ENCODE assay signal across 7 mouse cellular contexts in the genomic region with DNA sequence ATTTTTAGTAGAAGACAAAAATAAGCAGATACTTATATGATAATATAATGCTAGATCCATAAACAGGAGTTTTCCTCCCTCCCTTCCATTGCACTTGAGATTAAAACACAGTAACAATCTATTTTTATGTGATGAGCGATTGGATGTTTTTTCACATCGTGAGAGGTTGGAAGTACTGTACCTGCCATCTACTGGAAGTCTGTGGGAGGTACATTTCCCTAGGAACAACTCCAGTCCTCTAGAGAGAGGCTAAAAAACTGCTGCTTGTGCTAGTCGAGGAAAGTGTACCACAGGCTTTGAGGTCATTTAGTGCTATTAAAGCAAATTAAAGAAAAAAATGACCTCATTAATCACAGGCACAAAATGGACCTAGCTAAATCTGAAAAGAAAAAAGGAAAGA. TPM values are rescaled to one million over a fixed set of nuclear protein-coding genes. Genes with fewer than 3 reads are reported as not detected.
DNase-seq lines count a peak whose midpoint lies in the region; ATAC-seq and TF ChIP-seq lines count a peak whose summit lies in the region.

No protein-coding gene starts in this region.

- WGBS in lung, adult 2 months: 4% methylated on average over 3 of the region's 3 CpGs

- H3K4me3 ChIP-seq in lung, adult 2 months (replicated peaks; ENCODE audit: extremely low read depth, low read depth, low read length): no peak overlapping the region

- peak; percentile 52; the same call in 1 of the 2 replicates for TF ChIP-seq CTCF in brain, embryonic 14.5 days (IDR thresholded peaks at IDR 0.05; ENCODE audit: borderline replicate concordance, extremely low read depth, insufficient read depth, insufficient read length)
- TF ChIP-seq CTCF in lung, adult 2 months (IDR thresholded peaks at IDR 0.05; ENCODE audit: insufficient read depth, low read length): 0 out of 2 replicates have a peak, but pooled peaks have one; percentile 18

- DNase-seq in kidney, adult 9 months: peak; percentile 45
- DNase-seq in kidney, adult 11 months: no peak
- DNase-seq in brain, embryonic 14.5 days (ENCODE audit: low read depth): peak; percentile 82
- peak; percentile 23 for DNase-seq in forelimb bud, embryonic 11.5 days (ENCODE audit: low read depth, low spot score)
- DNase-seq in lung, adult 2 months: no peak
- DNase-seq in thymus, postnatal 4 days: no peak

- H3K4me1 ChIP-seq in lung, adult 2 months (ENCODE audit: control insufficient read depth, insufficient read depth, low read length): no peaks in the 10 kb centered on the region

- no peak for TF ChIP-seq POLR2A in brain, embryonic 14.5 days (IDR thresholded peaks at IDR 0.05; ENCODE audit: borderline replicate concordance, extremely low read depth, insufficient read depth, insufficient read length, poor library complexity, severe bottlenecking)
- no peak for TF ChIP-seq POLR2A in lung, adult 2 months (IDR thresholded peaks at IDR 0.05; ENCODE audit: borderline replicate concordance, extremely low read depth, low read depth, low read length)

- no peak for ATAC-seq in megakaryocyte-erythroid progenitor cell, adult 5-6 weeks (replicated peaks; ENCODE audit: low FRiP score, low TSS enrichment, poor library complexity, severe bottlenecking)

RNA-seq across cellular contexts. Expression of gene Prkd1, which starts 48.6 kb away (rescaled TPM):
- 5.0 and 8.1 TPM in 2 replicates for polyA plus RNA-seq in brain, embryonic 14.5 days (2012; rRNA removed)
- polyA plus RNA-seq in lung, adult 2 months (2012; rRNA removed): 6.3 and 6.8 TPM in 2 replicates
- 0.10 TPM in 1 of 2 replicates, not detected in the other for total RNA-seq in megakaryocyte-erythroid progenitor cell, adult 5-6 weeks (2014; fragmentation: Nextera tagmentation)
- not detected in 2 replicates for total RNA-seq in megakaryocyte-erythroid progenitor cell, adult 5-6 weeks (2017)

Comparison
In these comparisons a context has a peak if more than half of its experiments do, and no peak if none do; other contexts are left out.
1. DNase-seq: peak in kidney, adult 9 months (single experiment), brain, embryonic 14.5 days (single experiment) and forelimb bud, embryonic 11.5 days (single experiment); none in kidney, adult 11 months (single experiment), lung, adult 2 months (single experiment) and thymus, postnatal 4 days (single experiment).